Mouse (Mus musculus): Measurements from ENCODE around the gene Pfas.

DNA sequence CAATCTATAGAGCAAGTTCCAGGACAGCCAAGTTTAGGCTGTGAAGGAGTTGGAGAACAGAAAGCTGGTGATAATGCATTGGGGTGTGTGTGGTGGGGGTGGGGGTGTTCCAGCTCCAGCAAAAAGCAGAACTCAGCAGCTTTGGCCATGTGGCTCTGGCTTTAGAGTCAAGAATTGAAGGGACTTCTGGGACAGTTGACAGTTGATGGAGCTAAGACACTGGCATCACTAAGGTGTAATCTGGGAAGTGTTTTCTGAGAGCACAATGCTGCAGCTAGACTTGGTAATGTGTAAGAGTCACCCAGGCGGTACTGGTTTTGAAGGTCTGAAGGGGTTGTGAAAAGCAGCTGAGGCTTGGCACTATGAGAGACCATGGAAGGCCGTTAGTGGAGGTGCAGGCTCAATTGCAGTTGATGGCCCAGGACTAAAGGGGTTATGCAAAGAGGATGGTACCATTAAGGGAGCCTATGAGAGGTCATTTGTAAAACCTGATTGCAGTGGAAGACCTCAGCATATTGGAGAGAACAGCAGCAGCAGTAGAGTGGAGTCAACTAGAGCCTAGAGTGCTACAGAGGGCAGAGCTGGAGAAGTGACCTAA, 44.7 kb upstream of the Pfas start:
- TF ChIP-seq MAX (IDR thresholded peaks at IDR 0.05; ENCODE audit: low read depth) (no peak), POLR2A (IDR thresholded peaks at IDR 0.05; ENCODE audit: insufficient read length, low read depth) (no peak)
